Mouse (Mus musculus): ENCODE measurements around the gene Pogk. TPM values are rescaled to one million over a fixed set of nuclear protein-coding genes. Genes with fewer than 3 reads are reported as not detected.

Pogk gene
- total RNA-seq (2021) (10 to 100 TPM; 31.3 to 32.9 TPM), polyA plus RNA-seq (2012; rRNA removed) (7.9 and 9.2 TPM in 2 replicates)
- long read RNA-seq: 0 reads

- DNase-seq: peak; percentile 89
Measured at GRCm38 (mm10) chr1:166409701-166410220, at the start of gene Pogk. Pogk (minus strand) TSS chr1:166409863.

DNA sequence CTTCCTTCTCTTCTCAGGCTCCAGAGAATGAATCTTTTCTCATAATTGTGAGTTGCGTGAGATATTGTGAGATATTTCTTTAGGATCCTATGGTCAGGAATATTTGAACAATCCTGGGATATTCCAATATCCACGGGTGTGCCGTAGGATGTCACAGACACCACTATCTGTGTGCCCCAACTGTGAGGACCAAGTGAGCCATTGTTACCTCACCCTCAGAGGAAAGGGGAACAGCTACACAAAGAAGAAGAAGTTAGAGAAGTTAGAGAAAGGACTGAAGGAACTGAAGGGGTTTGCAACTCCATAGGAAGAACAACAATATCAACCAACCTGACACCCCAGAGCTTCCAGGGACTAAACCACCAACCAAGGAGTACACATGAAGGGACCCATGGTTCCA lies 32.3 kb upstream of the Pogk start:
- DNase-seq: no peak

DNA sequence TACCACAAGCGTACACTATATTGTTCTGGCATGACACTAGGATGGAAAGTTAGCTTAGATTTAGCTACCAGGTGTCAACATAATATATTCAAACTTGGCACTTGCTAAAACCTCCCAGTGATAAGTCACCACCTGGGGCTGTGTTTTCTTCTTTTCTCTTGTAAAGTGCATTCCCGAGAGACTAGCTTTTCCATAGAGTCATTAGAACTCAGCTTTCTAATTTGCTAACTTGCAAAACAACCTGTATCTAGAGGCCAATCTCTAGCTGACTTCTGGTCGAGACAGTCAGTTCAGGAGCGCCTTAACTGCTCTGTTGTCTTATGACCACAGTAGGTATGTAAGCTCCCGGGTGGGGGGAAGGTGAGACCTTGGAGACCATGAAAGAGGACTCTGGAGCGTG lies 29.8 kb upstream of the Pogk start:
- no peak for DNase-seq

GRCm38 (mm10) chr1:166429809-166430431 lies 20.3 kb upstream of the Pogk start:
- no peak for DNase-seq

- DNase-seq: no peak
Measured at GRCm38 (mm10) chr1:166429053-166429452, 19.4 kb upstream of the Pogk start.

DNA sequence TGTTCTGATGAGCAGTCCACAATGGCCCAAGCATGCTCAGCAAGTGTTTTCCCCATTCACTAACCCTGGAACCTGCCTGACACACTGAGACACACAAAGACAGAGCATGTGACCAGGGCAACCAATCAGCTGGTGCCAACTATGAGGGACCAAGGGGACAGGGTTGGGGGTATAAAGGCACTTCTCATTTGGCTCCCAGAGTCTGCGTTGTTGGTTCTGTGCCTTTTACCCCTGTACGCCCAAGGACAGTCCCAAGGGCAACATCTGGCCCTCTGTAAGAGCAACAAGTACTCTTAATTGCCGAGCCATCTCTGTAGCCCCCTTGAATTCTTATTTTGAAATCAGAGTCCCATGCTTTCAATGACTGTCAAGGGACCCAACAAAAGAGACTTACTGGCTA lies 2.6 kb upstream of the Pogk start:
- DNase-seq: no peak

DNA sequence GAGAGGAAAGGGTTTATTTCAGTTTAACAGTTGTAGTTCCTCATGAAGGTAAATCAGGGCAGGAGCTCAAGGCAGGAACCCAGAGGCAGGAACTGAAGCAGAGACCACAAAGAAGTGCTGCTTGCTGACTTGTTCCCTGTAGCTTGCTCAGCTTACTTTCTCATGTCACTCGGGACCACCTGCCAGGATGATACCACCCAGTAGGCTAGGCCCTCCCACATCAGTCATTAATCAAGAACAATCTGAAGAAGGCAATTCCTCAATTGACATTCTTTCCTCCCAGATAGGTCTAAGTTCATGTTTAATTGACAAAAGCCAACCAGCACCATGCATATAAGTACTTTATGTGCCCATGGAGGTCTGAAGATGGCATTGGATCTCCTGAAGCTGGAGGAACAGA lies 1.9 kb upstream of the Pogk start:
- DNase-seq: no peak

DNA sequence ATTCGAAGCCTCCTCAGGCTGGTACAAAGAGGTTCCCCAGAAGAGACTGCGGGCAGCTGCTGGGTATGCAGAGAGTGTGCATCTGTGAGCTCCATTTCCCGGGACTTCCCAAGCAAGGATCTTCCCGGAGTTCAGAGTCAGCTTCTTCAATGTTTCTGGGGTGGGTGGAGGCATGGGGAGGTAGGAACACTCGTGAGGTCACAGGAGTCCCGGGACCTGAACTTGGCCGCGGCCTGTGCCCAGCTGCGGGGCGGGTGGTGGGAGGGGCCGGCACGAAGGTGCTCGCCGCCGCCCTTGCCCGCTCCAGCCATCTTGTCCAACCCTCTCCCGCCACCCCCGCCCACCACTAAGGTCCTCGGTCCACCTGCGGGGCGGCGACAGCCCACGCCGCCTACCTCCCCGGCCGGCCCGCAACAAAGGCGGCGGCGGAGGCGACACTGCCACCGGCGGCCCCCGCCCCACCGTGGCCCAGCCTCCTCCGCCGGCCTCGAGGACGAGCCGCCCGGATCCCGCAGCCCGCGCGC lies 424 bp downstream of the Pogk start:
- DNase-seq: peak; percentile 78

DNA sequence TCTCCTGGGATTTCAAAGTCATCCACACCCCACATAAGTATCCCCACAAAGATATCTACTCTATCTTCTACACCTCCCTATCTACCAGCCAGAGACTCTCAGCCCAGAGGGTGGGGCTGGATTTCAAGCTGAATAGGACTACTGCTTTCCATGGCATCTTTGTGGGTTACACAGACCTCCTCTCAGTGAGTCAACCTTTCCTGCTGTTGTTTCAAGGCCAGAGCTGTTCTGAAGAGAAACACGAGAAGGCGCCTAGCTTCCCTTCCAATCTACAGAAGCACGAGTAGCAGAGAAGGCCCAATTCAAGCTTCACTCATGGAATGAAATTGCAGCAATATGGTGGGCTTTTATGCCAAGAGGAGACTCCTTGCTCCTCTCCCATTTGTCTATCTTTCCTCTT lies 5.8 kb downstream of the Pogk start:
- DNase-seq: peak; percentile 62

GRCm38 (mm10) chr1:166402003-166402402 lies 7.7 kb downstream of the Pogk start:
- no peak for DNase-seq

DNA sequence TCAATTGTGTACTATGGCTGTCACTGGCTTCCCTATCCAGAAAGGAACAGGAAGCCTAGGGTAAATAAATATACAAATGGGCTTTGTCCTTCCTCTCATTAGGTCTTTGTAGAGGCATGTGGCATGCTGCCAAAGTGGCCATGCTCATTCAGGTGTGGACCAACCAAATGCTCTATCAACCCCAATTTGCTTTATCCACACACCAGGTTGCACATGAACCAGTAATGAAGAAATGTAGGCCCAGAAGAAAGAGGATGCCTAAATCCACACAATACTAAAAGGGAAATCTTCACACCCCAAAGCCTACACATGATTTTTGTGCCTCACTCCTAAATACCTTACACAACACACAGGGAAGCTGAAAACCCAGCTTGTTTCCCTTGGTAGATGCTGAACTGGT lies 8.2 kb downstream of the Pogk start:
- DNase-seq: no peak

- no peak for DNase-seq
Measured at GRCm38 (mm10) chr1:166396381-166396780, 13.3 kb downstream of the Pogk start.

DNA sequence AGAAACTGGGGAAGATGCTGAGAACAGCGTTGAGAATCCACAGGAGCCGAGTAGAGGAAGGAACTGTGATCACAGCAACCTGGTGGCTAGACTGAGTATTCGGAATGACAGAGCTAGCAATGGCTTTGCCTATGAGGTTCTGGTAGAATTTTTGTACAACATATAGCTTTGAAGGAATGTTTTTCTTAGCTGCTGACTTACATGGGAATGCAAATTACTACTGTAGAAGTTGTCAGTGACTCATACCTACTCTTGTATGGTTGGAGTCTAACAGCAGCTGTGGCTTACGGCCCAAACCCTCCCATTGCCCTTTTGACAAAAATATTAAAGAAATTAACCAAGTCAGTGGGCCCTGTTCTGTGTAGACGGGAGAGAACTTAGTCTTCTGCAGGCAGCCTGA lies 14.0 kb downstream of the Pogk start:
- DNase-seq: no peak

- no peak for DNase-seq
Measured at GRCm38 (mm10) chr1:166394770-166395169, 14.9 kb downstream of the Pogk start.

DNA sequence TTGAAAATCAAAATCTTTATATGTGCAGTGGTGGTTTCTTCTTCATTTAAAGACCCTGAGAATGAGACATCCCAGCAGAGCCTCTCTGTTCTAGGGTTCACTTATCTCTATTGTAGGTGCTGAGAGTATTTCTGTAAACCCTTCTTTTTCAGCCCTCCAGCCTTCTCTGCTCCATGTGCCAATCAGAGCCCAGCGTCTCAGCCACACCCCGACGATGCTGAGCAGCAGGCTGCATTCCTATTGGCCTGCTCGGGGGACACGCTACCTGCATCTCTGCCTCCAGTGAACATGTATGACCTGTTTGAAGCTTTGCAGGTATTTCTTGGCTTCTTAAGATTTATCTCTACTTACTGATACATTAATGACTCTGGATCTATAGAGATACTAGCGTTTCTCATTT lies 18.0 kb downstream of the Pogk start:
- no peak for DNase-seq

- no peak for DNase-seq
Measured at GRCm38 (mm10) chr1:166389406-166390125, 20.1 kb downstream of the Pogk start.

- DNase-seq: no peak
Measured at GRCm38 (mm10) chr1:166388511-166388910, 21.2 kb downstream of the Pogk start.

GRCm38 (mm10) chr1:166385431-166385830 lies 24.2 kb downstream of the Pogk start:
- DNase-seq: no peak

DNA sequence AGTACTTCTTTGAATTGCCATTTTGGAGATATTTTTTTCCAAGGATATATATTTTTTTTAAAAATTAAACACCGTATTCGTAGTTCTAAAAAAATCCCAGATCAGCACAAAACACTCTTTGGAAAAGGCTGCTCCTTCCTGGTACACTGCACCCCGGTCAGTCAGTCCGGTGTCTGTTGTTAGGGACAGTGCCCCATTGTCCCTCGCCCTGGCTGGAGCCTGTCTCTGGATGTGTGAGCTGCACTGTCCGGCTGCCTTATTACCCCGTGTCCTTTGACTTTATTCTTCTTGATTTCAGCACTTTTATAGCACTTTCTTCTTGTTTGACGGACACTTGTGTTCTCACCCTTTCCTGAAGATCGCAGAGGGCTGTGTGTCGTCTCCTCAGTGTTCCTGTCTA lies 25.0 kb downstream of the Pogk start:
- no peak for DNase-seq

DNA sequence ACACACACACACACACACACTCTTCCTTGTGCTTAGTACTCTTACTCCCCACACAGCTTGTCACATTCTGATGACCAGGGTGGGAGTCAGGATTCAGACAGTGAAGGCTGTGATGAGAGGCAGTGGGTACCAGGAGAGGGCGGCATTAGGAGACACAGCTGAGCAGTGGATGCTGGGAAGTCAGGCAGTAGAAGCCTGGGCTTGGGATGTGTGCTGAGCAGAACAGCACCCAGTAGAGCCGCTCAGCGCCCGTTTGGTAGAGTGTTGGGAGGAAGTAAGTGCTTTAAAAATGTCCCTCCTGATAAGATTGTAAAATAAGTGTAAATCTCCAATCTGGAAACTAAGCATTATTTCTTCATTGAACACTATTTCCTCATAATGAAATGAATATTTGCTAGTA lies 27.0 kb downstream of the Pogk start:
- no peak for DNase-seq

DNA sequence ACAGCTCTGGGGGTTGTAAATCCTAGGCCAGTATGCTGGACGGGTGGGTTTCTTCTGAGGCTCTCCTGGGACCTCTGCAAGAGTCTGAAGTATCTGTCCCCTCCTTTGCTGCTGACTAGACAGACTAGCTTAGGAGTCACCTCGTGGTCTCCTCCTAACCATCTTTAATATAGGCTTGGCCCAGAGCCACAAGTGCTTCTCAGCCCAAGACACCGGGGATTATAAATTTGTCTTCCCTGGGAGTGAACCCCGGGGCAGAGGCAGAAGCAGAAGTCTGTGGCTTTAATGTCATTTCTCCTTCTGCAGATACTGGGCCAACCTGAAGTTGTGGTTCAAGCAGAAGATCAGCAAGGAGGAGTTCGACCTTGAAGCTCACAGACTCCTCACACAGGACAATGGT lies 27.8 kb downstream of the Pogk start:
- DNase-seq: no peak

- DNase-seq: no peak
Measured at GRCm38 (mm10) chr1:166381336-166381735, 28.3 kb downstream of the Pogk start.

DNA sequence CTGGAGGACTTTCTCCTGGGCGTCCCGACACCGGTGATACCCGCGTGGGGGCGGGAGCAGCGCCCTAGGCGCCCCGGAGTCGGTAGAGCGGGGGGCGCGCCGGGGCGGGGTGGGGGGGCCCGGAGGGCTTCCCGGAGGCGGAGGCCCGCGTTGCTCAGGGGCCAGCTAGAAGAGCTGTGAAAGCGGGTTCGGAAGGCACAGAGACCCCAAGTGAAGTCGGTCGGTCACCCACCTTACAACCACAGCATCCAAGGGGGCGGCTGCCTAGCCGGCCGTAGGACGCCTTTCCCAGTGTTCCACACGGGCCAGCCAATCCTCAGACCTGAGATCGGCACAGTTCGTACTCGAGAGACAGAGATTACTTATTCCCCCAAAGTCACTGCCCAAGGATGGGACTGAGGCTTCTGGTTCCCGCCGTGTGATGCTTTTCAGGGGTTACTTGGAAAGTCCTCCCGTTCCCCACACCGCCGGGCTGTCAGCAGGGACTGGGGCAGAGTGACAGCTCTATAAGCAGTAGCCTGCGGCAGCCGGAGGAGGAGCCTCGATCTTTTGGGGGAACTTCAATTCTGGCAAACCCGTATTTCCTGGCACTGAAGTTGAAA lies 29.9 kb downstream of the Pogk start:
- DNase-seq: peak; percentile 76

All from adrenal gland, adult 2 months (tissue).